Mouse (Mus musculus) heart, postnatal 0 days (tissue): ENCODE measurements around the gene Scamp2. TPM values are rescaled to one million over a fixed set of nuclear protein-coding genes. Genes with fewer than 3 reads are reported as not detected.

Experiments used
- ATAC-seq: fragments of 200-750 bp; cut with Nextera tagmentation; 2 replicates; pipeline ENCODE4 v1.8.0; 2017; ENCODE audit warnings: low read depth, moderate number of reproducible peaks, moderate library complexity; ENCODE audit not compliant: insufficient read depth
- DNase-seq: peaks from one replicate; pipeline ENCODE4 v3.0.0-alpha.2; 2016; ENCODE audit warnings: low spot score
- H3K27ac ChIP-seq: fragments of 300-500 bp; sonication (generic); 2 replicates; pipeline ENCODE4 v1.5.1; 2014; ENCODE audit warnings: low read depth, mild to moderate bottlenecking
- H3K27me3 ChIP-seq: fragments of 300-500 bp; sonication (generic); 2 replicates; pipeline ENCODE4 v1.6.1; 2014; ENCODE audit warnings: low read length, mixed read lengths; ENCODE audit not compliant: control insufficient read depth, insufficient read depth
- H3K36me3 ChIP-seq: fragments of 300-500 bp; sonication (generic); replicated peaks from 2 replicates; pipeline ENCODE4 v1.6.1; 2014; ENCODE audit warnings: low read length, mixed read lengths; ENCODE audit not compliant: control insufficient read depth, insufficient read depth
- H3K4me1 ChIP-seq: fragments of 300-500 bp; sonication (generic); 2 replicates; pipeline ENCODE4 v1.6.1; 2014; ENCODE audit warnings: antibody characterized with exemption; ENCODE audit not compliant: control insufficient read depth, insufficient read depth
- H3K4me2 ChIP-seq: fragments of 300-500 bp; sonication (generic); 2 replicates; pipeline ENCODE4 v1.6.1; 2014; ENCODE audit warnings: low read depth, mild to moderate bottlenecking, low read length, moderate library complexity
- H3K4me3 ChIP-seq: fragments of 300-500 bp; sonication (generic); 2 replicates; pipeline ENCODE4 v1.5.1; 2014; ENCODE audit warnings: low read depth, low read length
- H3K9ac ChIP-seq: fragments of 300-500 bp; sonication (generic); replicated peaks from 2 replicates; pipeline ENCODE4 v1.6.1; 2014; ENCODE audit warnings: low read depth, low read length, mixed read lengths
- H3K9me3 ChIP-seq: fragments of 300-500 bp; sonication (generic); replicated peaks from 2 replicates; pipeline ENCODE4 v1.6.1; 2016; ENCODE audit warnings: low read length; ENCODE audit not compliant: control insufficient read depth
- CTCF ChIP-seq: IDR thresholded peaks from 2 replicates; pipeline ENCODE4 v1.5.1; 2016; ENCODE audit warnings: antibody characterized with exemption, control low read depth, low read depth
- EP300 ChIP-seq: IDR thresholded peaks from 2 replicates; pipeline ENCODE4 v1.6.1; 2016; ENCODE audit warnings: antibody characterized with exemption, low read depth
- WGBS: fragments of 180-500 bp; shearing (Covaris S2); extraction: QIAGEN DNeasy Blood & Tissue Kit; methylation state at CpG from one replicate; pipeline ENCODE4 v1.1.7; 2014; 5-methylcytosine and 5-hydroxymethylcytosine counted together
- polyA plus RNA-seq: library from polyadenylated mRNA; unstranded; fragments of >200 nt; fragmentation: Nextera tagmentation; extraction: Ambion mirVana; gene quantifications from 2 replicates; pipeline ENCODE4 v1.2.1, GENCODE M21; 2015
- total RNA-seq: library from RNA; depleted of rRNA; stranded (reverse); fragments of >200 nt; gene quantifications from 2 replicates; pipeline ENCODE4 v1.2.3, GENCODE M21; 2014; ENCODE audit warnings: low replicate concordance

The Scamp2 gene
- total and polyA plus RNA-seq, 2 experiments from 2014 or later: 45.9 to 91.7 TPM

DNA sequence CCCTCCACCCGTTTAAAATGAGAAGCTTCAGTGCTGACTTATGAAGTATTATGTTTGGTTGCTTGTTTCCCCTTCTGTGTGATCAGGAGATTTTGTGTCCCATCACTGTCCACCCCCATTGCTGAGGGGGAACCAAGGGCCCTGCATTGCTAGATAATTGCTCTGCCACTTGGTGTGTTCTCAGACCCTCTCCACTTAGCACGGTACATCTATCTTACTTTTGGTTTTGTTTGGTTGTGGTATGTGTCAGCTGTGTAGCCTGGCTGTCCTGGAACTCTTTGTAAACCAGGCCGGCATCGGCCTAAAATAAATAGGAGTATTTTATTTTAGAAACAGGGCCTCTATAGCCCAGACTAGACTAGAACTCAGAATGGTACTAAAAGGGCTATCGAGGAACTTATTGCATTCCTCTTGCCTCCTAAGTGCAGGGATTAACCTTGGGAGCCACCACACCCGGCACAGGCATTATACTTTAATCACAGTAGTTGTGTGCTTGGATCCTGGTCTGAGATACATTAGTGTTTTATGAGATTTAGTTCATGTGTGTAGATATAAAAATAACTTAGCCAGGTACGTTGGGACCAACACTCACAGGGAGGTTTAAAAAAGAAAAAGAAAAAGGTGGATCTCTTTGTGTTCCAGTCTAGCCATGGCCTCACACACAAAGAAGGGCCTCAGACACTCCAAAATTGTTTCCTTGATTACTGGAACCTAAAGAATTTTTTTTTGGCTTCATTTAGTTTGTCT lies 38.5 kb upstream of the Scamp2 start:
- Histone ChIP-seq H3K9me3 (no peaks in the 10 kb centered on the region), H3K4me1 (peaks cover 38% of the 10 kb centered on the region; the same call in 1 of the 2 replicates), H3K27me3 (no peaks in the 10 kb centered on the region), H3K36me3 (0 out of 2 replicates have a peak, but pooled peaks cover 6% of the 10 kb centered on the region), H3K9ac (peak overlapping the region; percentile 100), H3K4me2 (peak overlapping the region; percentile 60), H3K4me3 (peak overlapping the region; percentile 100), H3K27ac (peak overlapping the region; percentile 100)
- 12% methylated on average over 7 of the region's 7 CpGs for WGBS
- no peak for ATAC-seq
- no peak for DNase-seq
- TF ChIP-seq EP300 (no peak), CTCF (no peak)

- H3K9ac ChIP-seq: peak overlapping the region; percentile 100
- DNase-seq (no peak), ATAC-seq (no peak)
- H3K27me3 ChIP-seq: no peaks in the 10 kb centered on the region
- H3K4me2 ChIP-seq: peak overlapping the region; percentile 60
- peak overlapping the region; percentile 100 for H3K4me3 ChIP-seq
- H3K4me1 ChIP-seq: peaks cover 38% of the 10 kb centered on the region; the same call in 1 of the 2 replicates
- no peaks in the 10 kb centered on the region for H3K9me3 ChIP-seq
- TF ChIP-seq CTCF (no peak), EP300 (no peak)
- 56% methylated on average over 4 of the region's 4 CpGs for WGBS
- 0 out of 2 replicates have a peak, but pooled peaks cover 6% of the 10 kb centered on the region for H3K36me3 ChIP-seq
- H3K27ac ChIP-seq: peak overlapping the region; percentile 100
Observed at GRCm38 (mm10) chr9:57522861-57523246, 37.9 kb upstream of the Scamp2 start.

DNA sequence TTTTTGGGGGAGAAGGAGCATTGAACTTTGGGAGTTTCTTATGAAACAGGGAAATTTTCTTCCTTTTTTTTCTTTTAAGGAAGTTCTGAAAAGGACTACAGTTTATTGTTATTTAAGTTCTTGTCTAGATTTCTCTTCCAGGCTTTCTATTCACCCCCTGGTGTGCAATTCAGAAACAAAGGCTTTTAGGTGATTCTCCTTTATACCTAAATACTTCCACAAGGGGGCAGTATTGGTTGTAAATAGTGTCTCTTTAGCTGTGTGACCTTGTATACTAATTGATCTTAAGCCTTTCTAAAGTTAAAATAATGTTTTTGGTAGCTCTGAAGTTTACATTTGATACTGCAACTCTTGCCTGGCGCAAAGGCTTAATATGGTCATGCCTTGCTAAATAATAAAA lies 37.0 kb upstream of the Scamp2 start:
- no peak overlapping the region for H3K27ac ChIP-seq
- 0 out of 2 replicates have a peak, but pooled peaks cover 6% of the 10 kb centered on the region for H3K36me3 ChIP-seq
- no peaks in the 10 kb centered on the region for H3K9me3 ChIP-seq
- H3K9ac ChIP-seq: no peak overlapping the region
- DNase-seq: peak; percentile 62
- peak overlapping the region; percentile 60 for H3K4me2 ChIP-seq
- TF ChIP-seq CTCF (peak; percentile 49), EP300 (no peak)
- no peak for ATAC-seq
- H3K4me1 ChIP-seq: peaks cover 38% of the 10 kb centered on the region; the same call in 1 of the 2 replicates
- H3K4me3 ChIP-seq: 0 out of 2 replicates have a peak overlapping the region, but pooled peaks have one; percentile 13
- 74% methylated on average over 1 of the region's 1 CpGs for WGBS
- no peaks in the 10 kb centered on the region for H3K27me3 ChIP-seq

DNA sequence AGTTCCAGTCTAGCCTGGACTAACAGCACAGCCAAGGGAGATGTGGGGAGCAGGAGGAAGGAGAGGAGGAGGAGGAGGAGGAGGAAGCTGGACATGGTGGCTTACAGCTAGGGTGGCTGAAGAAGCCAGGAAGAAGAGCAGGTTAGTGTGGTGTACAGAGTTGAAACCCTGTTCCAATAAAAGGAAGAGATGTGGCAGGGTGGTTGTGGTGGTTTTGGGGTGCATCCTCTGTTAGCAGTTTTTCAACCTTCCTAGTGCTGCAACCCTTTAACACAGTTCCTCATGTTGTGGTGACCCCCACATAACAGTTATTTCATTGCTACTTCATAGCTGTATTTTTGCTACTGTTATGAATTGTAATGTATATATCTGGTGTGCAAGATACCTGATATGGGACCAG lies 36.3 kb upstream of the Scamp2 start:
- Histone ChIP-seq H3K27ac (no peak overlapping the region), H3K36me3 (peaks cover 11% of the 10 kb centered on the region; the same call in 1 of the 2 replicates), H3K4me2 (peak overlapping the region; percentile 60), H3K27me3 (no peaks in the 10 kb centered on the region), H3K9ac (no peak overlapping the region), H3K4me1 (peaks cover 38% of the 10 kb centered on the region; the same call in 1 of the 2 replicates), H3K4me3 (0 out of 2 replicates have a peak overlapping the region, but pooled peaks have one; percentile 13), H3K9me3 (no peaks in the 10 kb centered on the region)
- DNase-seq (no peak), ATAC-seq (no peak)
- no peak for TF ChIP-seq EP300
- no peak for TF ChIP-seq CTCF

GRCm38 (mm10) chr9:57525516-57525915 lies 35.2 kb upstream of the Scamp2 start:
- no peak for ATAC-seq
- no peak for DNase-seq

More at GRCm38 (mm10) chr9:57525516-57525915, 35.2 kb upstream of the Scamp2 start:
- H3K27ac ChIP-seq: no peak overlapping the region
- H3K4me2 ChIP-seq: peak overlapping the region; percentile 11; the same call in 1 of the 2 replicates
- no peak overlapping the region for H3K4me3 ChIP-seq
- no peaks in the 10 kb centered on the region for H3K9me3 ChIP-seq
- peaks cover 19% of the 10 kb centered on the region; the same call in 1 of the 2 replicates for H3K36me3 ChIP-seq
- no peaks in the 10 kb centered on the region for H3K27me3 ChIP-seq
- H3K4me1 ChIP-seq: peaks cover 37% of the 10 kb centered on the region; the same call in 1 of the 2 replicates
- no peak overlapping the region for H3K9ac ChIP-seq
- WGBS: 36% methylated on average over 2 of the region's 2 CpGs
- TF ChIP-seq CTCF (no peak), EP300 (no peak)
